Mouse (Mus musculus): ENCODE data around the gene Aaas. TPM values are rescaled to one million over a fixed set of nuclear protein-coding genes. Genes with fewer than 3 reads are reported as not detected.

Gene Aaas
- polyA plus RNA-seq, 1 experiment, result 18.1 TPM

GRCm38 (mm10) chr15:102324654-102325473 lies 25.7 kb downstream of the Aaas start:
- Histone ChIP-seq H3K4me1 (ENCODE audit: control insufficient read depth) (peaks cover 18% of the 10 kb centered on the region), H3K4me3 (replicated peaks) (peak overlapping the region; percentile 75), H3K36me3 (ENCODE audit: control insufficient read depth) (peaks cover 67% of the 10 kb centered on the region), H3K9me3 (ENCODE audit: control insufficient read depth, low read length) (no peaks in the 10 kb centered on the region), H3K27me3 (ENCODE audit: control insufficient read depth) (no peaks in the 10 kb centered on the region)
- TF ChIP-seq TAL1 (IDR thresholded peaks at IDR 0.05; ENCODE audit: low read length) (no peak), GATA1 (IDR thresholded peaks at IDR 0.05; ENCODE audit: low read length) (no peak)

GRCm38 (mm10) chr15:102316263-102316662 lies 34.3 kb downstream of the Aaas start:
- H3K36me3 ChIP-seq (ENCODE audit: control insufficient read depth), result peaks cover 96% of the 10 kb centered on the region
- H3K4me3 ChIP-seq (replicated peaks), result no peak overlapping the region
- no peaks in the 10 kb centered on the region for H3K4me1 ChIP-seq (ENCODE audit: control insufficient read depth)
- TF ChIP-seq TAL1 (IDR thresholded peaks at IDR 0.05; ENCODE audit: low read length) (no peak), GATA1 (IDR thresholded peaks at IDR 0.05; ENCODE audit: low read length) (no peak)
- H3K9me3 ChIP-seq (ENCODE audit: control insufficient read depth, low read length), result no peaks in the 10 kb centered on the region
- H3K27me3 ChIP-seq (ENCODE audit: control insufficient read depth), result no peaks in the 10 kb centered on the region

GRCm38 (mm10) chr15:102315292-102315691 lies 35.3 kb downstream of the Aaas start:
- TF ChIP-seq TAL1 (IDR thresholded peaks at IDR 0.05; ENCODE audit: low read length), result no peak
- no peak for TF ChIP-seq GATA1 (IDR thresholded peaks at IDR 0.05; ENCODE audit: low read length)
- Histone ChIP-seq H3K4me1 (ENCODE audit: control insufficient read depth) (no peaks in the 10 kb centered on the region), H3K4me3 (replicated peaks) (no peak overlapping the region), H3K36me3 (ENCODE audit: control insufficient read depth) (peaks cover 95% of the 10 kb centered on the region), H3K9me3 (ENCODE audit: control insufficient read depth, low read length) (no peaks in the 10 kb centered on the region), H3K27me3 (ENCODE audit: control insufficient read depth) (no peaks in the 10 kb centered on the region)

- TF ChIP-seq TAL1 (IDR thresholded peaks at IDR 0.05; ENCODE audit: low read length) (no peak), GATA1 (IDR thresholded peaks at IDR 0.05; ENCODE audit: low read length) (no peak)
- Histone ChIP-seq H3K4me1 (ENCODE audit: control insufficient read depth) (no peaks in the 10 kb centered on the region; the same call in 1 of the 2 replicates), H3K27me3 (ENCODE audit: control insufficient read depth) (no peaks in the 10 kb centered on the region), H3K36me3 (ENCODE audit: control insufficient read depth) (peaks cover 98% of the 10 kb centered on the region), H3K4me3 (replicated peaks) (no peak overlapping the region), H3K9me3 (ENCODE audit: control insufficient read depth, low read length) (no peaks in the 10 kb centered on the region)
Measured at GRCm38 (mm10) chr15:102311489-102311888, 39.1 kb downstream of the Aaas start.

GRCm38 (mm10) chr15:102310074-102310845 lies 40.3 kb downstream of the Aaas start:
- no peak for TF ChIP-seq TAL1 (IDR thresholded peaks at IDR 0.05; ENCODE audit: low read length)
- no peak for TF ChIP-seq GATA1 (IDR thresholded peaks at IDR 0.05; ENCODE audit: low read length)
- Histone ChIP-seq H3K36me3 (ENCODE audit: control insufficient read depth) (peaks cover 98% of the 10 kb centered on the region), H3K9me3 (ENCODE audit: control insufficient read depth, low read length) (no peaks in the 10 kb centered on the region), H3K27me3 (ENCODE audit: control insufficient read depth) (no peaks in the 10 kb centered on the region; the same call in 1 of the 2 replicates), H3K4me1 (ENCODE audit: control insufficient read depth) (peaks cover 3% of the 10 kb centered on the region), H3K4me3 (replicated peaks) (no peak overlapping the region)

- H3K4me1 ChIP-seq (ENCODE audit: control insufficient read depth), result peaks cover 3% of the 10 kb centered on the region
- TF ChIP-seq GATA1 (IDR thresholded peaks at IDR 0.05; ENCODE audit: low read length) (no peak), TAL1 (IDR thresholded peaks at IDR 0.05; ENCODE audit: low read length) (no peak)
- H3K9me3 ChIP-seq (ENCODE audit: control insufficient read depth, low read length), result no peaks in the 10 kb centered on the region
- H3K4me3 ChIP-seq (replicated peaks), result no peak overlapping the region
- peaks cover 98% of the 10 kb centered on the region for H3K36me3 ChIP-seq (ENCODE audit: control insufficient read depth)
- no peaks in the 10 kb centered on the region; the same call in 1 of the 2 replicates for H3K27me3 ChIP-seq (ENCODE audit: control insufficient read depth)
Measured at GRCm38 (mm10) chr15:102308717-102309116, 41.9 kb downstream of the Aaas start.

GRCm38 (mm10) chr15:102302542-102302941 lies 48.0 kb downstream of the Aaas start:
- H3K4me3 ChIP-seq (replicated peaks), result no peak overlapping the region
- no peak for TF ChIP-seq TAL1 (IDR thresholded peaks at IDR 0.05; ENCODE audit: low read length)
- TF ChIP-seq GATA1 (IDR thresholded peaks at IDR 0.05; ENCODE audit: low read length), result no peak
- H3K36me3 ChIP-seq (ENCODE audit: control insufficient read depth), result peaks cover 97% of the 10 kb centered on the region

GRCm38 (mm10) chr15:102296368-102297006 lies 54.1 kb downstream of the Aaas start:
- Histone ChIP-seq H3K9me3 (ENCODE audit: control insufficient read depth, low read length) (no peaks in the 10 kb centered on the region), H3K27me3 (ENCODE audit: control insufficient read depth) (no peaks in the 10 kb centered on the region), H3K4me1 (ENCODE audit: control insufficient read depth) (peaks cover 44% of the 10 kb centered on the region), H3K36me3 (ENCODE audit: control insufficient read depth) (peaks cover 39% of the 10 kb centered on the region), H3K4me3 (replicated peaks) (peak overlapping the region; percentile 89)
- no peak for TF ChIP-seq GATA1 (IDR thresholded peaks at IDR 0.05; ENCODE audit: low read length)
- no peak for TF ChIP-seq TAL1 (IDR thresholded peaks at IDR 0.05; ENCODE audit: low read length)

More at GRCm38 (mm10) chr15:102302542-102302941, 48.0 kb downstream of the Aaas start:
- H3K9me3 ChIP-seq (ENCODE audit: control insufficient read depth, low read length), result no peaks in the 10 kb centered on the region
- H3K4me1 ChIP-seq (ENCODE audit: control insufficient read depth), result peaks cover 24% of the 10 kb centered on the region
- no peaks in the 10 kb centered on the region; the same call in 1 of the 2 replicates for H3K27me3 ChIP-seq (ENCODE audit: control insufficient read depth)

Data from erythroblast, embryonic 14.5 days (primary cell).